Mouse (Mus musculus): ENCODE measurements around the gene Vps33b.

Gene Vps33b

GRCm38 (mm10) chr7:80294062-80294763 is 24.8 kb downstream of the Vps33b start, which contains the start of gene Prc1:
Gene Prc1 (plus strand): TSS chr7:80294450.
- CTCF ChIA-PET, result interaction anchor here in 2 of 4 experiments (0.6 to 1.0 kb wide), 5 partner anchors 79 to 283 kb away, joined by 3 read pairs; no protein-coding TSS in a partner anchor
- POLR2A ChIA-PET, result interaction anchor here in 3 of 4 experiments (0.6 to 2.7 kb wide), 36 partner anchors 8 to 556 kb away, joined by 3 to 11 read pairs (median 4); partner anchors contain the start of genes Ngrn (in 3 of the 3), Rccd1 (in 2 of the 3), Cib1 (in 1 of the 3) and Gdpgp1 (in 1 of the 3)

DNA sequence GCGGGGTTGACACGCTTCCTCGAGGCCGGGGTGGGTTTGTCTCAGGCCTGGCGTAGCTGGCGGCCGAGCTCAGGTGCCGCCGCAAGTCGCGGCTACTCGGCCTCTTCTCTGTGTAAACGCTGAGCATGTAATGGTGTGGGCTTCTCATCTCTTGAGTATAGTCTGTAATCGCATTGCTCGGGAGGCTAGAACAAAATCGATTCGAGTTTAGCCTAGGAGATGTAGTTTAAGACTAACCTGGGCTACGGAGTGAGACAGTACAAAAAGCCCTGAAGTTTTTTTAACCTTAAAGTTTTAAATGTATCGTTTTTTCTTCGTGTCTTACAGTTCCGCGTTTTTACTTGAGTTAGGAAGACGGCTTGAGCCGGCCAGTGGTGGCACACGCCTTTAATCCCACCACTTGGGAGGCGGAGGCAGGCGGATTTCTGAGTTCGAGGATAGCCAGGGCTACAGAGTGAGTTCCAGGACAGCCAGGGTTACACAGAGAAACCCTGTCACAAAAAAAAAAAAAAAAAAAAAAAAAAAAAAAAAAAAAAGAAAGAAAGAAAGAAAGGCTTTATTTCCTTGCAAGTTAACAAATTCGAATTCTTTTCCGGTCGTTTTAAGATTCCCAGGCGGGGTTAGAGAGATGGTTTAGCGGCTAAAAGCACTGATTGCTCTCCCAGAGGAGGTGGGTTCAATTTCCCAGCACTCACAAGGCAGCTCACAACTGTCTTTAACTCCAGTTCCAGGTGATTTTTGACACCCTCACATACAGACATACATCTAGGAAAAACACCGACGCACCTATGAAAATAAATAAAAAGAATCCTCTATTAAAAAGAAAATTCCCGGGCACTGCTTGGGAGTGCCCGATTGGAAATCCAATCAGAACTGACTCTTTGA is 25.6 kb downstream of the Vps33b start:
- POLR2A ChIA-PET, result interaction anchor here in 3 of 4 experiments (0.6 to 2.7 kb wide), 28 partner anchors 10 to 276 kb away, joined by 3 to 11 read pairs (median 4); partner anchors contain the start of genes Ngrn (in 2 of the 3), Rccd1 (in 2 of the 3), Cib1 (in 1 of the 3) and Gdpgp1 (in 1 of the 3)
- CTCF ChIA-PET, result interaction anchor here in 2 of 4 experiments (0.6 to 1.0 kb wide), 5 partner anchors 80 to 611 kb away, joined by 3 read pairs; no protein-coding TSS in a partner anchor

- CTCF ChIA-PET, result interaction anchor here in 2 of 4 experiments (0.6 to 1.1 kb wide), 3 partner anchors 20 to 144 kb away, joined by 3 to 6 read pairs (median 3); no protein-coding TSS in a partner anchor
These were observed 27.0 kb downstream of the Vps33b start for GRCm38 (mm10) chr7:80296462-80296861.

GRCm38 (mm10) chr7:80297041-80297440 is 27.6 kb downstream of the Vps33b start:
- CTCF ChIA-PET, result interaction anchor here in 1 of 4 experiments (0.6 kb wide), 1 partner anchor 32 kb away, joined by 6 read pairs; no protein-coding TSS in a partner anchor
- POLR2A ChIA-PET, result interaction anchor here in 3 of 4 experiments (0.6 to 1.6 kb wide), 20 partner anchors 11 to 537 kb away, joined by 3 to 10 read pairs (median 3); partner anchors contain the start of genes Idh2 (in 1 of the 3) and Rccd1 (in 1 of the 3)

More at GRCm38 (mm10) chr7:80296462-80296861, 27.0 kb downstream of the Vps33b start:
- POLR2A ChIA-PET, result interaction anchor here in 3 of 4 experiments (0.6 to 1.6 kb wide), 22 partner anchors 8 to 536 kb away, joined by 3 to 10 read pairs (median 3); partner anchors contain the start of genes Idh2 (in 1 of the 3) and Rccd1 (in 1 of the 3)

- ChIA-PET POLR2A (interaction anchor here in 2 of 4 experiments (0.9 to 5.7 kb wide), 10 partner anchors 19 to 169 kb away, joined by 3 to 37 read pairs (median 3); partner anchors contain the start of genes Cib1 (in 2 of the 2) and Gdpgp1 (in 2 of the 2)), CTCF (no interaction called here)
These were observed 29.3 kb downstream of the Vps33b start for GRCm38 (mm10) chr7:80298754-80299153.

- CTCF ChIA-PET, result interaction anchor here in 1 of 4 experiments (1.3 kb wide), 1 partner anchor 84 kb away, joined by 4 read pairs; no protein-coding TSS in a partner anchor
These were observed 30.1 kb downstream of the Vps33b start for GRCm38 (mm10) chr7:80299568-80299967.

DNA sequence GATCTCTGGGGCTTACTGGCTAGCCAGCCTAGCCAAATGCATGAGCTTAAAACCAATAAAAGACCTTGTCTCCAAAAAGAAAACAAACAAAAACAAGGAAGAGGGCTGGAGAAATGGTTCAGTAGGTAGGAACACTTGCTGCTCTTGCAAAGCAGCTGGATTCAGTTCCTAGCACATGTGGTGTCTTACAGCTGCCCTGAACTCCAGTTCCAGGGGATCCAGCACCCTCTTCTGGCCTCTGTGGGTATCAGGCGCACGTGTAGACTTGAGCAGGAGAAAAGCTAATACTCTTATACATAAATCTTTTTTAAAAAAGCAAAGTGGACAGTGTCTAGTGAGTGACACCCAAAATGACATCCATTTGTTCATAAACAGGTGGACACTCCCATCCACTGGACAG is 32.1 kb downstream of the Vps33b start:
- CTCF ChIA-PET, result interaction anchor here (0.5 to 1.9 kb wide), 23 partner anchors 10 to 291 kb away, joined by 3 to 11 read pairs (median 4); partner anchors contain the start of gene Rccd1 (in 1 of the 4)
- POLR2A ChIA-PET, result interaction anchor here (0.6 to 5.7 kb wide), 31 partner anchors 8 to 273 kb away, joined by 3 to 37 read pairs (median 4); partner anchors contain the start of genes Rccd1 (in 3 of the 4), Cib1 (in 2 of the 4), Gdpgp1 (in 2 of the 4) and Blm (in 1 of the 4)

More at GRCm38 (mm10) chr7:80299568-80299967, 30.1 kb downstream of the Vps33b start:
- POLR2A ChIA-PET, result interaction anchor here in 2 of 4 experiments (0.7 to 5.7 kb wide), 9 partner anchors 19 to 169 kb away, joined by 3 to 37 read pairs (median 3); partner anchors contain the start of gene Rccd1 (in 1 of the 2)

- CTCF ChIA-PET, result interaction anchor here in 2 of 4 experiments (0.6 to 1.0 kb wide), 4 partner anchors 35 to 298 kb away, joined by 3 to 4 read pairs (median 3); partner anchors contain the start of gene Hddc3 (in 1 of the 2)
- POLR2A ChIA-PET, result interaction anchor here in 3 of 4 experiments (0.6 to 2.4 kb wide), 12 partner anchors 8 to 177 kb away, joined by 3 to 13 read pairs (median 4); partner anchors contain the start of gene Rccd1 (in 1 of the 3)
These were observed 38.3 kb downstream of the Vps33b start for GRCm38 (mm10) chr7:80307766-80308165.

DNA sequence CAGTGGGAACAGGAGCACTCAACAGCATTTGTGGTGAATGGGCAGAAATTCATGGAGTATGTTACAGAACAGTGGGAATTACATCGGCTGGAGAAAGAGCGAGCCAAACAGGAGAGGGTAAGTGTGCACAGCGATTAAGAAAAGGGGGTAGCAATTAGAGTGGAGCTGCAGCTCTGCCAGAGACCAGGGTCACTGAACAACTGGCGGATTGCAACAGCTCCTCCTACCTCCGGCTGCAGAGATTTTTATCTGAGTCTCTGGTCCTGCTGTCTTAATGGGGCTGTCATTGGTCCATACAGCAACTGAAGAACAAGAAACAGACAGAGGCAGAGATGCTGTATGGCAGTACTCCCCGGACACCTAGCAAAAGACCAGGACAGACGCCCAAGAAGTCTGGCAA is 41.3 kb downstream of the Vps33b start:
- ChIA-PET POLR2A (interaction anchor here in 3 of 4 experiments (0.7 to 6.9 kb wide), 13 partner anchors 8 to 225 kb away, joined by 3 to 31 read pairs (median 4); partner anchors contain the start of genes Cib1 (in 1 of the 3), Gdpgp1 (in 1 of the 3) and Rccd1 (in 1 of the 3)), CTCF (interaction anchor here in 2 of 4 experiments (0.5 to 1.3 kb wide), 3 partner anchors 9 to 18 kb away, joined by 3 to 6 read pairs (median 3); no protein-coding TSS in a partner anchor)

GRCm38 (mm10) chr7:80315733-80316132 is 46.3 kb downstream of the Vps33b start:
- POLR2A ChIA-PET, result interaction anchor here in 3 of 4 experiments (0.5 to 6.9 kb wide), 9 partner anchors 8 to 176 kb away, joined by 3 to 37 read pairs (median 4); partner anchors contain the start of gene Rccd1 (in 2 of the 3)
- CTCF ChIA-PET, result no interaction called here

- POLR2A ChIA-PET, result interaction anchor here (0.7 to 4.8 kb wide), 20 partner anchors 8 to 187 kb away, joined by 3 to 37 read pairs (median 3); partner anchors contain the start of genes Cib1 (in 1 of the 4), Gdpgp1 (in 1 of the 4), Hddc3 (in 1 of the 4) and Prc1 (in 1 of the 4)
- CTCF ChIA-PET, result interaction anchor here in 2 of 4 experiments (0.7 to 1.4 kb wide), 2 partner anchors 102 kb away, joined by 3 read pairs; no protein-coding TSS in a partner anchor
These were observed 48.1 kb downstream of the Vps33b start for GRCm38 (mm10) chr7:80317439-80318115.

GRCm38 (mm10) chr7:80318670-80319069 is 49.2 kb downstream of the Vps33b start:
- ChIA-PET CTCF (interaction anchor here in 3 of 4 experiments (0.7 to 3.3 kb wide), 4 partner anchors 24 to 178 kb away, joined by 3 to 18 read pairs (median 6); partner anchors contain the start of gene Hddc3 (in 1 of the 3)), POLR2A (interaction anchor here (0.6 to 4.8 kb wide), 38 partner anchors 8 to 394 kb away, joined by 3 to 37 read pairs (median 6); partner anchors contain the start of genes Cib1 (in 1 of the 4), Gdpgp1 (in 1 of the 4), Hddc3 (in 1 of the 4) and Idh2 (in 1 of the 4))

- ChIA-PET POLR2A (interaction anchor here in 3 of 4 experiments (0.6 to 4.8 kb wide), 80 partner anchors 9 to 306 kb away, joined by 3 to 37 read pairs (median 5); partner anchors contain the start of genes Hddc3 (in 3 of the 3), Cib1 (in 2 of the 3), Gdpgp1 (in 2 of the 3) and Idh2 (in 2 of the 3)), CTCF (interaction anchor here in 3 of 4 experiments (0.5 to 3.3 kb wide), 23 partner anchors 9 to 1134 kb away, joined by 3 to 18 read pairs (median 4); partner anchors contain the start of genes Ngrn (in 1 of the 3) and Unc45a (in 1 of the 3))
These were observed 50.5 kb downstream of the Vps33b start for GRCm38 (mm10) chr7:80319846-80320496.

DNA sequence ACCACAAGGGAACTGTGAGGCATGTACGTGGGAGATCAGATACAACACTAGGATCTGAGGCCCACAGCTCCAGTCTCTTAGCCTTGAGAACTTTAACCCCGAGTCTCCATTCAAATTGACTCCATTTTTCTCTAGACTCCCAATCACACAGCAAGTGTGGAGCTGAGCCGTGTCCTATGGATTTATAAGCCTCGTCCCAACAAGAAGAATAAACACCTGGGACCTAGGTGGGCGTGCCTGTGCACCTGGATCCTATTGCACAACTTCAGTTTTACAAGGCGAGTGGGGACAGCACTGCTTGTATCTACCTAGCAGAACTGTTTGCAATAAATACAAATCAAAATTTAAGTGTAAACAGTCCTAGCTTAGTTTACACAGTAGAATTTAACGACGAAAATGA is 53.9 kb downstream of the Vps33b start:
- ChIA-PET CTCF (interaction anchor here in 3 of 4 experiments (0.8 to 2.5 kb wide), 9 partner anchors 9 to 183 kb away, joined by 3 to 15 read pairs (median 5); partner anchors contain the start of genes Hddc3 (in 1 of the 3) and Man2a2 (in 1 of the 3)), POLR2A (interaction anchor here (0.6 to 7.5 kb wide), 96 partner anchors 9 to 822 kb away, joined by 3 to 86 read pairs (median 5); partner anchors contain the start of genes Hddc3 (in 3 of the 4), Idh2 (in 3 of the 4), Ngrn (in 3 of the 4) and Cib1 (in 2 of the 4))
